Mouse (Mus musculus) E14TG2a.4 (cell line): ENCODE data around the gene Psma7.

Source experiments
- H3K27me3 ChIP-seq: 2 replicates; pipeline ENCODE4 v1.6.1; 2014; ENCODE audit warnings: low read length, control low read depth; ENCODE audit not compliant: insufficient read depth
- H3K36me3 ChIP-seq: 2 replicates; pipeline ENCODE4 v1.6.1; 2014; ENCODE audit warnings: low read length, control low read depth; ENCODE audit not compliant: insufficient read depth
- H3K4me1 ChIP-seq: replicated peaks from 2 replicates; pipeline ENCODE4 v1.6.1; 2014; ENCODE audit warnings: low read depth, low read length, control low read depth
- H3K4me3 ChIP-seq: replicated peaks from 2 replicates; pipeline ENCODE4 v1.5.1; 2014; ENCODE audit warnings: mild to moderate bottlenecking, low read length
- H3K9me3 ChIP-seq: 2 replicates; pipeline ENCODE4 v1.6.1; 2014; ENCODE audit warnings: low read length, control low read depth
- CTCF ChIP-seq: conservative IDR thresholded peaks from 2 replicates; pipeline ENCODE4 v1.5.1; 2014; ENCODE audit warnings: low read length
- NANOG ChIP-seq: IDR thresholded peaks from 2 replicates; pipeline ENCODE4 v1.6.1; 2014; ENCODE audit warnings: borderline replicate concordance, low read length, mixed read lengths
- POU5F1 ChIP-seq: IDR thresholded peaks from 2 replicates; pipeline ENCODE4 v1.6.1; 2014; ENCODE audit warnings: low read length, borderline replicate concordance

Psma7 gene

GRCm38 (mm10) chr2:180032925-180033324 is 9.3 kb downstream of the Psma7 start:
- TF ChIP-seq POU5F1 (no peak), NANOG (no peak), CTCF (no peak)
- peaks cover 100% of the 10 kb centered on the region for H3K36me3 ChIP-seq
- no peak overlapping the region for H3K4me3 ChIP-seq
- H3K27me3 ChIP-seq, result no peaks in the 10 kb centered on the region
- peaks cover 74% of the 10 kb centered on the region for H3K4me1 ChIP-seq
- no peaks in the 10 kb centered on the region for H3K9me3 ChIP-seq

DNA sequence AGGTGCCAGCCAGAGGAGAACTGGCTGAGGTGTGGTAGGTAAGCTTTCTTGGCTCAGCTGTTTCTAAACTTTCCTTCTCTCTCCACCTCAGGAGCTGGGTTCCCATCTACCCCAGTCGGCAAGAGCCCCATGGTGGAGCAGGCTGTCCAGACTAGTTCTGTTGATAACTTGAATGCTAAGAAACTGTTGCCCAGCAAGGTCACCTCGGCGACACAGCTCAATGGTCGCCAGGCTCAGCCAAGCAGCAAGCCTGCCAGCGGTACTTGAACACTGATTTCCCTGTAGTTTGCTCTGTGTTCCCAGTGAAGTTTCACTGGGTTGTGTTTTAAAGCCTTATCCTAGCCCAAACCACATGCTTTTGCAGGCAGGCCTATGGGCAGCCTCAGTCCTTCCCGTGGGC is 11.0 kb downstream of the Psma7 start:
- Histone ChIP-seq H3K27me3 (no peaks in the 10 kb centered on the region), H3K4me3 (no peak overlapping the region), H3K4me1 (peaks cover 75% of the 10 kb centered on the region), H3K9me3 (no peaks in the 10 kb centered on the region), H3K36me3 (peaks cover 100% of the 10 kb centered on the region)
- TF ChIP-seq POU5F1, result no peak
- TF ChIP-seq NANOG, result no peak
- TF ChIP-seq CTCF, result no peak

GRCm38 (mm10) chr2:180027768-180028167 is 14.5 kb downstream of the Psma7 start:
- no peak for TF ChIP-seq POU5F1
- TF ChIP-seq CTCF, result no peak
- no peak for TF ChIP-seq NANOG
- peaks cover 61% of the 10 kb centered on the region for H3K4me1 ChIP-seq
- H3K9me3 ChIP-seq, result no peaks in the 10 kb centered on the region
- peaks cover 68% of the 10 kb centered on the region for H3K36me3 ChIP-seq
- peaks cover 11% of the 10 kb centered on the region for H3K27me3 ChIP-seq
- H3K4me3 ChIP-seq, result no peak overlapping the region

GRCm38 (mm10) chr2:180025861-180026200 is 16.4 kb downstream of the Psma7 start:
- Histone ChIP-seq H3K36me3 (peaks cover 48% of the 10 kb centered on the region), H3K9me3 (no peaks in the 10 kb centered on the region), H3K4me3 (peak overlapping the region; percentile 97), H3K4me1 (peaks cover 52% of the 10 kb centered on the region), H3K27me3 (peaks cover 30% of the 10 kb centered on the region)
- TF ChIP-seq CTCF (no peak), NANOG (no peak), POU5F1 (no peak)

DNA sequence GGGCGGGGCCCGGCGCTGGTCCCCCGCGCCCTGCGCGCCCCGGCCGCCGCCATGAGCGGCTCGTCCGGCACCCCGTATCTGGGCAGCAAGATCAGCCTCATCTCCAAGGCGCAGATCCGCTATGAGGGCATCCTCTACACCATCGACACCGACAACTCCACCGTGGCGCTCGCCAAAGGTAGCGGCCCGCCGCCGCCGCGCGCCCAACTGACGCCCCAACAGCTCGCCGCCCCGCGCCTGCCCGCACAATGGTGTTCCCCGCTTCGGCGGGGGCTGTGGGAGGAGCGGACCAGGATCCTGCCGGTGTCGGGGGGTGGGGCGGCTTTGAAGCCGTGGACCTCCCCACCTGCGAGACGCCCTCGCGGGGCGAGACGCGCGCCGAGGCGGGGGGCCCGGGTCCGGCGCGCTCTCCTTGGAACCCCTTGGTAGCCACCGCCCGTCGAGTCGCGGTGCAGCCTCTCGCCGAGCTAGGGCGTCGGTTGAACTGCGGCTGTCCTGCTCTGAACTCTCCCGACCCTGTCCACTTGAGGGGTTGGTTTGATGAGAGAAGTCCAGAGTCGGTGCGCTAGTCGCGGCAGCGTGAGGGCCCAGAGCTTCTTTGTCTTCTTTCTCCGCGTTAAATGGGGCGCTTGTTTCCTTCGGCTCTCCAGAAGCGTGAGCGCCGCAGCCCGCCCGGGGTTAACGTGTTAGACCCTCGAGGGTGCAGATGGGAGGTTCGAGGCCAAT is 16.9 kb downstream of the Psma7 start:
- H3K9me3 ChIP-seq, result no peaks in the 10 kb centered on the region
- H3K4me1 ChIP-seq, result peaks cover 48% of the 10 kb centered on the region
- H3K4me3 ChIP-seq, result peak overlapping the region; percentile 97
- TF ChIP-seq NANOG (no peak), CTCF (no peak), POU5F1 (no peak)
- peaks cover 43% of the 10 kb centered on the region for H3K36me3 ChIP-seq
- peaks cover 36% of the 10 kb centered on the region for H3K27me3 ChIP-seq

DNA sequence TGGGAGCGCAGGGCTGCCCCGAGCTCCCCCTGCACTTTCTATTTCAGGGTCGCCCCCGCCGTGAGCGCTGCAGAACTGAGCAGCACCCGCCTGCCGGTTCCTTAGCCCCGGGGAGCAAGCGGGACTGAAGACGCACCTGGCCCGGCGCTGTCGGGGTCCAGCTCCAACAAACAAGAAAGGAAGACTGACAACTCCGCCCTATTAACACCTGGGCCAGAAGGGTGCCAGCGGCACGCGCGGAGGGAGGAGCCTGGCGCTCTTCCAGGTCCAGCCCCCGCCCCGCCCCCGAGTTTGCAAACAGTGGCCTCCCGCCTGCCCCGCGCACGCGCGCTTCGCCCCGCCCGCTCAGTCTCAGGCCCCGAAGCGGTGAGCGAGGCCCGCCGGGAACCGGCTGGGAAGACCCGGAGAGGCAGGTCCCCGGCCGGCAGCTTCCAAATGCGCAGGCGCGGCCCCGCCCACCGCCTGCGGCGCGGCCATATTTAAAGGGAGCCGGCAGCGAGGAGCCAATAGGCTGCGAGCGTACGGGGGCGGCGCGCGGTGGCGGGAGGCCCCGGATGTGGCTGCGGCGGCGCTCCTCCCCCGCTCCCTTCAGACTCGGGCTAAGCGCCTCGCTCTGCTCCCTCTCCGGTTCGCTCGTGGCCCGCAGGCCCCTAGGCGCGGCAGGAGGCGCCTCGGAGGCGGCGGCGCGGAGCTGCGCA is 17.7 kb downstream of the Psma7 start, which contains the start of gene Lsm14b:
Gene Lsm14b, plus strand, starts transcription at position 587 of the 698 bp plus-strand sequence.
- peaks cover 43% of the 10 kb centered on the region for H3K27me3 ChIP-seq
- TF ChIP-seq POU5F1 (no peak), CTCF (no peak), NANOG (no peak)
- no peaks in the 10 kb centered on the region for H3K9me3 ChIP-seq
- peaks cover 48% of the 10 kb centered on the region for H3K4me1 ChIP-seq
- H3K4me3 ChIP-seq, result peak within 1 kb of the TSS; percentile 97
- peaks cover 36% of the 10 kb centered on the region for H3K36me3 ChIP-seq

DNA sequence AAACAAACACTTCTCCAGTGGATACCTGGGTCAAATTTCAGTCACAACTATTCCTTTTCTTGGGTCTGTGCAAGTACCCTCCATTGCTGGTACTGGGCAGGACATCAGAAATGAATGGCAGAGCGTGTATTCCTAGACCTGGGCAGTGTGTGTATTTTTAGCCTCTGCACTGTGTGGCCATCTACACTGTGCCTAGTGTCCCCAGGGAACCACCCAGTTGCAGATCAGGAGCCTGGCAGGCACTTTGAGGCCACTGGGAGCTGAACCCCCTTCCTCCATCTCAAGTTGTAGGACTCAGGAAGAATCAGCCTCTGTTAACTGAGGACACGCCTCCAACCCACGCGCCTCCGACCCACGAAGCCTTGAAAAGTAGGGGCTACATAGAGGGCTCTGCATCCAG is 19.5 kb downstream of the Psma7 start:
- Histone ChIP-seq H3K27me3 (peaks cover 61% of the 10 kb centered on the region), H3K4me3 (no peak overlapping the region), H3K9me3 (no peaks in the 10 kb centered on the region), H3K36me3 (peaks cover 18% of the 10 kb centered on the region), H3K4me1 (peaks cover 49% of the 10 kb centered on the region)
- no peak for TF ChIP-seq CTCF
- TF ChIP-seq POU5F1, result no peak
- no peak for TF ChIP-seq NANOG

DNA sequence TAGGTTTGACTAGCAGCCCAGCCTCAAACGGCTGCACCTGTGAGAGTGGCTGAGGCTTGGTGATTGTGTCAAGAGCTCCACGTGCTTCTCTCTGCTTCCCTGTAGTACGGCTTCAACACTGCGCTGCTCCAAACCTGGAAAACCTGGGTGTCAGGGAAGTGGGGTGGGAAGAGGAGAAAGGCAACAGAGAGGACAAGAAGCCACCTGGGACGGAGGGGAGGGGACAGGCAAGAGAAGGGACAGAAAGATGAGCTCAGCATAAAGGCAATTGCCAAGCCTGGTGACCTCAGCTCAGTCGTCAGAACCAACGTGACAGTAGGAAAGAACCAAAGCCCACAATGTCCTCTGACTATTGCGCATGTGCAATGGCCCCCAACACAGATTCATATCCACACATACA is 21.3 kb downstream of the Psma7 start:
- Histone ChIP-seq H3K9me3 (no peaks in the 10 kb centered on the region), H3K36me3 (no peaks in the 10 kb centered on the region), H3K27me3 (peaks cover 61% of the 10 kb centered on the region), H3K4me3 (no peak overlapping the region), H3K4me1 (peaks cover 42% of the 10 kb centered on the region)
- TF ChIP-seq CTCF, result no peak

- Histone ChIP-seq H3K4me3 (no peak overlapping the region), H3K4me1 (peaks cover 44% of the 10 kb centered on the region), H3K9me3 (no peaks in the 10 kb centered on the region), H3K36me3 (no peaks in the 10 kb centered on the region), H3K27me3 (peaks cover 69% of the 10 kb centered on the region)
- TF ChIP-seq NANOG, result no peak
- TF ChIP-seq POU5F1, result no peak
- no peak for TF ChIP-seq CTCF
Measured at GRCm38 (mm10) chr2:180020091-180020661, 22.1 kb downstream of the Psma7 start.
